Comparison of ENCODE assay signal across 11 mouse cellular contexts in the genomic region with DNA sequence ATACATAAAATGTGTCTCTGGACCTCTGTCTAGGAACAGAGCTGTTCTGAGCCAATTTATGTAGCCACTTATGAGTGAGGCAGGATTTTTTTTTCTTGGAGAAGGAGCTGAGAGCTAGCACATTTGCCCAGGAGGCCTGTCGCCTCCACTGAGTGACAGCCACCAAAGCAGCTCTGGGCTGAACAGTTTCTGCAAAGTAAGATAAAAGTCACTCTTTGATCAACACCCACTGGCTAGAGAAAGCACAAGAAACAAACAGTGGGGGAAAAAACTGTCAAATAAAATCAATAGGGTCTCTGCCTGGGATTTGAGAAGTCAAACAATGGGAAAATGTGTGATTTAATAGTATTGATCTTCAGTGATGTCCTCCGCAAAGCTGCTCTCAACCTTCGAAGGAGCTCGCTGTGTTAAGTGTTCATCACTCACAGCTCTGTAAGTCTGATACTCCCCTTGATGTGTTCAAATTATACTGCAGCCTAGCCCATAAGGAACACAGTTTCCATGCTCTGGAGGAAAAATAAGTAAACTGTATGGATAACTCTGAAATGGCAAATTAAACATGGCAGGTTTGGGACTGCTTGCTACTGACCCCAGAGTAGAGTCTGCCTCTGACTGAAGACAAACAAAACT.
"Had no signal": no experiment of that assay in that cellular context is flagged by ENCODE, and none has a peak within 500 bp of the region (broad histone marks: within the 10 kb centered on the region; RNA-seq: fewer than 3 reads in every experiment).

No protein-coding gene starts in this region.

- H3K27ac ChIP-seq: layer of hippocampus, adult 2 months; limb, embryonic 13.5 days; liver, embryonic 14.5 days; neural tube, embryonic 13.5 days had no signal

- H3K36me3 ChIP-seq: limb, embryonic 13.5 days; neural tube, embryonic 13.5 days had no signal

- H3K4me1 ChIP-seq: limb, embryonic 13.5 days had no signal

- H3K9ac ChIP-seq: limb, embryonic 13.5 days; liver, embryonic 14.5 days; neural tube, embryonic 13.5 days had no signal

- DNase-seq: kidney, adult 9 months; kidney, postnatal 10 days; left cerebral cortex, postnatal 4 days; lung, adult 18-20 months; retina, postnatal 1 day; right cerebral cortex, postnatal 14 days; thymus, postnatal 36 days had no signal

- H3K4me2 ChIP-seq: limb, embryonic 13.5 days; neural tube, embryonic 13.5 days had no signal

- H3K4me3 ChIP-seq: layer of hippocampus, adult 2 months; limb, embryonic 13.5 days; neural tube, embryonic 13.5 days had no signal

- H3K27me3 ChIP-seq: limb, embryonic 13.5 days; neural tube, embryonic 13.5 days had no signal

- H3K9me3 ChIP-seq: limb, embryonic 13.5 days; neural tube, embryonic 13.5 days had no signal
